Mouse (Mus musculus): Measurements from ENCODE around the gene Tnfaip6.
"Not testable (repeated sequence)": the region's sequence is repeated elsewhere in the genome, so short reads cannot be mapped to it uniquely, and the experiment has no call there.

Gene Tnfaip6

GRCm38 (mm10) chr2:52037882-52038281 lies at the start of gene Tnfaip6:
Gene Tnfaip6 (plus strand): TSS chr2:52038009.
- peaks cover 20% of the 10 kb centered on the region for H3K27me3 ChIP-seq (ENCODE audit: insufficient read depth, low read length)
- TF ChIP-seq NANOG (IDR thresholded peaks at IDR 0.05; ENCODE audit: borderline replicate concordance, low read length) (no peak), POU5F1 (IDR thresholded peaks at IDR 0.05; ENCODE audit: borderline replicate concordance, low read length) (no peak), CTCF (conservative IDR thresholded peaks at IDR 0.05; ENCODE audit: low read length) (no peak)
- H3K9me3 ChIP-seq (ENCODE audit: low read length) = no peaks in the 10 kb centered on the region
- H3K36me3 ChIP-seq (ENCODE audit: insufficient read depth, low read length) = no peaks in the 10 kb centered on the region
- H3K4me3 ChIP-seq (replicated peaks; ENCODE audit: low read length) = peak within 1 kb of the TSS; percentile 54
- H3K4me1 ChIP-seq (replicated peaks; ENCODE audit: low read depth, low read length) = peaks cover 48% of the 10 kb centered on the region

- no peaks in the 10 kb centered on the region for H3K36me3 ChIP-seq (ENCODE audit: insufficient read depth, low read length)
- TF ChIP-seq CTCF (conservative IDR thresholded peaks at IDR 0.05; ENCODE audit: low read length) (no peak), POU5F1 (IDR thresholded peaks at IDR 0.05; ENCODE audit: borderline replicate concordance, low read length) (no peak), NANOG (IDR thresholded peaks at IDR 0.05; ENCODE audit: borderline replicate concordance, low read length) (no peak)
Observed at GRCm38 (mm10) chr2:51989559-51989958, 48.2 kb upstream of the Tnfaip6 start.

GRCm38 (mm10) chr2:51991447-51991846 lies 46.4 kb upstream of the Tnfaip6 start:
- H3K4me1 ChIP-seq (replicated peaks; ENCODE audit: low read depth, low read length) = no peaks in the 10 kb centered on the region
- H3K9me3 ChIP-seq (ENCODE audit: low read length) = no peaks in the 10 kb centered on the region
- no peak for TF ChIP-seq NANOG (IDR thresholded peaks at IDR 0.05; ENCODE audit: borderline replicate concordance, low read length)
- no peaks in the 10 kb centered on the region for H3K36me3 ChIP-seq (ENCODE audit: insufficient read depth, low read length)
- no peak overlapping the region for H3K4me3 ChIP-seq (replicated peaks; ENCODE audit: low read length)
- no peaks in the 10 kb centered on the region for H3K27me3 ChIP-seq (ENCODE audit: insufficient read depth, low read length)

More at GRCm38 (mm10) chr2:51989559-51989958, 48.2 kb upstream of the Tnfaip6 start:
- Histone ChIP-seq H3K4me1 (replicated peaks; ENCODE audit: low read depth, low read length) (peaks cover 6% of the 10 kb centered on the region), H3K27me3 (ENCODE audit: insufficient read depth, low read length) (no peaks in the 10 kb centered on the region), H3K9me3 (ENCODE audit: low read length) (no peaks in the 10 kb centered on the region), H3K4me3 (replicated peaks; ENCODE audit: low read length) (no peak overlapping the region)

GRCm38 (mm10) chr2:51999996-52000395 lies 37.8 kb upstream of the Tnfaip6 start:
- Histone ChIP-seq H3K9me3 (ENCODE audit: low read length) (no peaks in the 10 kb centered on the region), H3K4me1 (replicated peaks; ENCODE audit: low read depth, low read length) (peaks cover 19% of the 10 kb centered on the region), H3K36me3 (ENCODE audit: insufficient read depth, low read length) (no peaks in the 10 kb centered on the region), H3K4me3 (replicated peaks; ENCODE audit: low read length) (no peak overlapping the region), H3K27me3 (ENCODE audit: insufficient read depth, low read length) (no peaks in the 10 kb centered on the region)
- no peak for TF ChIP-seq CTCF (conservative IDR thresholded peaks at IDR 0.05; ENCODE audit: low read length)
- TF ChIP-seq NANOG (IDR thresholded peaks at IDR 0.05; ENCODE audit: borderline replicate concordance, low read length) = no peak
- TF ChIP-seq POU5F1 (IDR thresholded peaks at IDR 0.05; ENCODE audit: borderline replicate concordance, low read length) = no peak

- H3K4me3 ChIP-seq (replicated peaks; ENCODE audit: low read length) = 0 out of 2 replicates have a peak overlapping the region, but pooled peaks have one; percentile 17
- no peak for TF ChIP-seq POU5F1 (IDR thresholded peaks at IDR 0.05; ENCODE audit: borderline replicate concordance, low read length)
- TF ChIP-seq NANOG (IDR thresholded peaks at IDR 0.05; ENCODE audit: borderline replicate concordance, low read length) = no peak
- no peak for TF ChIP-seq CTCF (conservative IDR thresholded peaks at IDR 0.05; ENCODE audit: low read length)
- H3K9me3 ChIP-seq (ENCODE audit: low read length) = no peaks in the 10 kb centered on the region
- peaks cover 19% of the 10 kb centered on the region for H3K4me1 ChIP-seq (replicated peaks; ENCODE audit: low read depth, low read length)
- H3K36me3 ChIP-seq (ENCODE audit: insufficient read depth, low read length) = no peaks in the 10 kb centered on the region
- no peaks in the 10 kb centered on the region for H3K27me3 ChIP-seq (ENCODE audit: insufficient read depth, low read length)
Observed at GRCm38 (mm10) chr2:52001521-52001920, 36.3 kb upstream of the Tnfaip6 start.

- peaks cover 19% of the 10 kb centered on the region for H3K4me1 ChIP-seq (replicated peaks; ENCODE audit: low read depth, low read length)
- not testable (repeated sequence) for H3K27me3 ChIP-seq (ENCODE audit: insufficient read depth, low read length); H3K36me3 ChIP-seq (ENCODE audit: insufficient read depth, low read length); H3K9me3 ChIP-seq (ENCODE audit: low read length); H3K4me3 ChIP-seq (replicated peaks; ENCODE audit: low read length)
Observed at GRCm38 (mm10) chr2:52002299-52002698, 35.5 kb upstream of the Tnfaip6 start.

- peaks cover 11% of the 10 kb centered on the region for H3K4me1 ChIP-seq (replicated peaks; ENCODE audit: low read depth, low read length)
- no peak overlapping the region for H3K4me3 ChIP-seq (replicated peaks; ENCODE audit: low read length)
- no peaks in the 10 kb centered on the region for H3K36me3 ChIP-seq (ENCODE audit: insufficient read depth, low read length)
- no peaks in the 10 kb centered on the region for H3K9me3 ChIP-seq (ENCODE audit: low read length)
- no peak for TF ChIP-seq CTCF (conservative IDR thresholded peaks at IDR 0.05; ENCODE audit: low read length)
- TF ChIP-seq NANOG (IDR thresholded peaks at IDR 0.05; ENCODE audit: borderline replicate concordance, low read length) = no peak
- TF ChIP-seq POU5F1 (IDR thresholded peaks at IDR 0.05; ENCODE audit: borderline replicate concordance, low read length) = no peak
- H3K27me3 ChIP-seq (ENCODE audit: insufficient read depth, low read length) = no peaks in the 10 kb centered on the region
Observed at GRCm38 (mm10) chr2:52006380-52006779, 31.4 kb upstream of the Tnfaip6 start.

GRCm38 (mm10) chr2:52011820-52012219 lies 26.0 kb upstream of the Tnfaip6 start:
- not testable (repeated sequence) for H3K4me3 ChIP-seq (replicated peaks; ENCODE audit: low read length); H3K27me3 ChIP-seq (ENCODE audit: insufficient read depth, low read length); H3K36me3 ChIP-seq (ENCODE audit: insufficient read depth, low read length)

GRCm38 (mm10) chr2:52013306-52013820 lies 24.4 kb upstream of the Tnfaip6 start:
- no peaks in the 10 kb centered on the region for H3K36me3 ChIP-seq (ENCODE audit: insufficient read depth, low read length)
- H3K4me3 ChIP-seq (replicated peaks; ENCODE audit: low read length) = no peak overlapping the region
- no peaks in the 10 kb centered on the region for H3K27me3 ChIP-seq (ENCODE audit: insufficient read depth, low read length)
- no peaks in the 10 kb centered on the region for H3K9me3 ChIP-seq (ENCODE audit: low read length)
- TF ChIP-seq POU5F1 (IDR thresholded peaks at IDR 0.05; ENCODE audit: borderline replicate concordance, low read length) (no peak), NANOG (IDR thresholded peaks at IDR 0.05; ENCODE audit: borderline replicate concordance, low read length) (no peak), CTCF (conservative IDR thresholded peaks at IDR 0.05; ENCODE audit: low read length) (no peak)
- H3K4me1 ChIP-seq (replicated peaks; ENCODE audit: low read depth, low read length) = peaks cover 29% of the 10 kb centered on the region

More at GRCm38 (mm10) chr2:52011820-52012219, 26.0 kb upstream of the Tnfaip6 start:
- peaks cover 25% of the 10 kb centered on the region for H3K4me1 ChIP-seq (replicated peaks; ENCODE audit: low read depth, low read length)
- H3K9me3 ChIP-seq (ENCODE audit: low read length) = not testable (repeated sequence)
